Mouse (Mus musculus): ENCODE results near the gene 4933428M09Rik. TPM values are rescaled to one million over a fixed set of nuclear protein-coding genes. Genes with fewer than 3 reads are reported as not detected.
A peak's percentile ranks its signal among the peaks of the same experiment; 100 is the strongest.
"Not testable (repeated sequence)": the region's sequence is repeated elsewhere in the genome, so short reads cannot be mapped to it uniquely, and the experiment has no call there.

Gene 4933428M09Rik
- not detected in 2 replicates for polyA plus RNA-seq (2012; rRNA removed)

DNA sequence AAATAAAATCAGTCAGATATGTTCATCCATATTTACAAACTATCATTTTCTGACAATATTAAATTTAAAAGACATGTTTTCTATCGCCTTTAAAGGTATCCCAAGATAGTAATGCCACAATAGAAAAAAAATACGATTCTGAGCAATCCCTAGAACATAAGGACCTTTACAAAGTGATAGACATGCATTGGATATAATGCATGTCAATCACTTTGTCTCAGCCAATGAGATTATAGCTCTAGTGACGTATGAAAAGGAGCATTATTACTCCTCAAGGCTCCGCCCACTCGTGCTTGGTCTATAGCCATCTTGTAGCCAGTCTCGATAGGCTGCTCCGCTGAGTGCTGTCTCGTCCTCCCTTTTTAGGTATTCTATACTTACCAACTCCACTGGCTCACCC is at the start of gene 4933428M09Rik:
4933428M09Rik (plus strand) TSS at position 301 of the 400 bp plus-strand sequence.
- H3K36me3 ChIP-seq (ENCODE audit: control insufficient read depth, insufficient read depth, low read length) = no peaks in the 10 kb centered on the region
- 90% methylated on average over 8 of the region's 8 CpGs for WGBS
- H3K4me3 ChIP-seq (ENCODE audit: insufficient read depth, low read depth, low read length) = no peak within 1 kb of the TSS
- no peaks in the 10 kb centered on the region for H3K27me3 ChIP-seq (replicated peaks; ENCODE audit: control insufficient read depth, insufficient read depth, low read length)
- DNase-seq = no peak
- H3K4me1 ChIP-seq (ENCODE audit: control insufficient read depth, insufficient read depth, low read length) = no peaks in the 10 kb centered on the region
- TF ChIP-seq POLR2A (IDR thresholded peaks at IDR 0.05; ENCODE audit: low read depth, low read length) = no peak
- TF ChIP-seq CTCF (conservative IDR thresholded peaks at IDR 0.05; ENCODE audit: insufficient read depth, insufficient read length, low read depth, low read length) = no peak
- H3K27ac ChIP-seq (ENCODE audit: insufficient read depth, low read depth, low read length) = no peak within 1 kb of the TSS

GRCm38 (mm10) chrX:139134031-139134430 is 45.0 kb upstream of the 4933428M09Rik start:
- TF ChIP-seq CTCF (conservative IDR thresholded peaks at IDR 0.05; ENCODE audit: insufficient read depth, insufficient read length, low read depth, low read length) (no peak), POLR2A (IDR thresholded peaks at IDR 0.05; ENCODE audit: low read depth, low read length) (no peak)
- WGBS = 59% methylated on average over 4 of the region's 4 CpGs
- Histone ChIP-seq H3K36me3 (ENCODE audit: control insufficient read depth, insufficient read depth, low read length) (no peaks in the 10 kb centered on the region), H3K27ac (ENCODE audit: insufficient read depth, low read depth, low read length) (no peak overlapping the region), H3K4me3 (ENCODE audit: insufficient read depth, low read depth, low read length) (no peak overlapping the region), H3K27me3 (replicated peaks; ENCODE audit: control insufficient read depth, insufficient read depth, low read length) (no peaks in the 10 kb centered on the region), H3K4me1 (ENCODE audit: control insufficient read depth, insufficient read depth, low read length) (no peaks in the 10 kb centered on the region)
- DNase-seq = no peak

- H3K4me3 ChIP-seq (ENCODE audit: insufficient read depth, low read depth, low read length); H3K27me3 ChIP-seq (replicated peaks; ENCODE audit: control insufficient read depth, insufficient read depth, low read length); H3K36me3 ChIP-seq (ENCODE audit: control insufficient read depth, insufficient read depth, low read length); H3K27ac ChIP-seq (ENCODE audit: insufficient read depth, low read depth, low read length); H3K4me1 ChIP-seq (ENCODE audit: control insufficient read depth, insufficient read depth, low read length); DNase-seq: not testable (repeated sequence)
- 0 out of 2 replicates have a peak, but pooled peaks have one; percentile 24 for TF ChIP-seq CTCF (conservative IDR thresholded peaks at IDR 0.05; ENCODE audit: insufficient read depth, insufficient read length, low read depth, low read length)
- WGBS = 93% methylated on average over 3 of the region's 3 CpGs
Observed at GRCm38 (mm10) chrX:139191506-139191905, 12.5 kb downstream of the 4933428M09Rik start.

DNA sequence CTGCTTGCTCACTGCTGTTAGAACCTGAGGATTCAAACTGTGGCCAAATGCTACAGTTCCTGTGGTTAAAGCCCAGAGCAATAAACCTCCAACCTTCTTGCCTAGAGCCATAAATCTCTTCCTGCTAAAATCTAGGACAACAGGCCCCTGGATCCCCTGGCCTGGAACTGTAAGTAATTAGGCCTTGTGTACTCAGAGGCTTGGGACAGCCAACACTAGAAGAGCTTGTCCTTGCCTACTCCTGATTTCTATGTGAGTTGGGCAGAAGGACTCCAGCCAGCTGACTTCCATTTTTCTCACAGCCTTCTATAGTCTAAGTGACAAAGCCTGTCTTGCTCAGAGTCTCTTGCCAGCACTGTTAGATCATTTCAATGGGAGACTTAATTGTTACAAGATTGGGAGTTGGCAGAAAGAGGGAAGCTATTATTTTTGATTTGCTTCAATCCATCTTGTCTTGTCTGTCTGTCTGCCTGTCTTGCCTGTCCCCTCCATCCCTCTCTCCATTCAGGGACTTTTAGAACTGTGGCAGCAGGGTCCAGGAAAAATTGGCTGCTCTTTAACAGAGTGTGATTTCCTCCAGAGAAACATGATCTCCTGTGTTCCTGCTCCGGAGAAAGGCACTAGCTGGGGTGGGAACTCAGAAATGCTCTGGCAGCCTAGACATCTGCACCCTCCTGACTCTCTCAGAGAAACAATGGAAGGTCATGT is 15.7 kb downstream of the 4933428M09Rik start:
- no peaks in the 10 kb centered on the region for H3K36me3 ChIP-seq (ENCODE audit: control insufficient read depth, insufficient read depth, low read length)
- no peaks in the 10 kb centered on the region for H3K27me3 ChIP-seq (replicated peaks; ENCODE audit: control insufficient read depth, insufficient read depth, low read length)
- no peaks in the 10 kb centered on the region for H3K4me1 ChIP-seq (ENCODE audit: control insufficient read depth, insufficient read depth, low read length)
- 27% methylated on average over 1 of the region's 1 CpGs for WGBS
- TF ChIP-seq POLR2A (IDR thresholded peaks at IDR 0.05; ENCODE audit: low read depth, low read length) (no peak), CTCF (conservative IDR thresholded peaks at IDR 0.05; ENCODE audit: insufficient read depth, insufficient read length, low read depth, low read length) (no peak)
- no peak for DNase-seq
- H3K27ac ChIP-seq (ENCODE audit: insufficient read depth, low read depth, low read length) = no peak overlapping the region
- H3K4me3 ChIP-seq (ENCODE audit: insufficient read depth, low read depth, low read length) = no peak overlapping the region

DNA sequence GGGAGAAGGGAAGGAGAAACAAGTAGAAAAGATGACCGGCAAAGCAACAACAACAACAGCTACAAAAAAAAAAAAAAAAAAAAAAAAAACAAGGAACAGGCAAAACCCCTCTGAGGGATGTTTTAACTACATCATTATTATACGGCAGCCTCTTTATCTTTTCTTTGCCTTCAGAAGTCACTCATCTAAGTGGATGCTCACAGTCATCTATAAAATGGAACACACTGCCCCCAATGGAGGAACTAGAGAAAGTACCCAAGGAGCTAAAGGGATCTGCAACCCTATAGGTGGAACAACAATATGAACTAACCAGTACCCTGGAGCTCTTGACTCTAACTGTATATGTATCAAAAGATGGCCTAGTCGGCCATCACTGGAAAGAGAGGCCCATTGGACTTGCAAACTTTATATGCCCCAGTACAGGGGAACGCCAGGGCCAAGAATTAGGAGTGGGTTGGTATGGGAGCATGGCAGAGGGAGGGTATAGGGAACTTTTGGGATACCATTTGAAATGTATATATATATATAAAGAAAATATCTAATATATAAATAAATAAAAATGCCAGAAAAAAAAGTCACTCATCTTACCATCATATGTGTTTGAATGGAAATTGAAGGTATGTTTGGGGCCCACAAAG is 30.3 kb downstream of the 4933428M09Rik start:
- not testable (repeated sequence) for H3K27me3 ChIP-seq (replicated peaks; ENCODE audit: control insufficient read depth, insufficient read depth, low read length); DNase-seq; H3K27ac ChIP-seq (ENCODE audit: insufficient read depth, low read depth, low read length); H3K4me1 ChIP-seq (ENCODE audit: control insufficient read depth, insufficient read depth, low read length); H3K4me3 ChIP-seq (ENCODE audit: insufficient read depth, low read depth, low read length); H3K36me3 ChIP-seq (ENCODE audit: control insufficient read depth, insufficient read depth, low read length)
- 70% methylated on average over 4 of the region's 4 CpGs for WGBS

DNA sequence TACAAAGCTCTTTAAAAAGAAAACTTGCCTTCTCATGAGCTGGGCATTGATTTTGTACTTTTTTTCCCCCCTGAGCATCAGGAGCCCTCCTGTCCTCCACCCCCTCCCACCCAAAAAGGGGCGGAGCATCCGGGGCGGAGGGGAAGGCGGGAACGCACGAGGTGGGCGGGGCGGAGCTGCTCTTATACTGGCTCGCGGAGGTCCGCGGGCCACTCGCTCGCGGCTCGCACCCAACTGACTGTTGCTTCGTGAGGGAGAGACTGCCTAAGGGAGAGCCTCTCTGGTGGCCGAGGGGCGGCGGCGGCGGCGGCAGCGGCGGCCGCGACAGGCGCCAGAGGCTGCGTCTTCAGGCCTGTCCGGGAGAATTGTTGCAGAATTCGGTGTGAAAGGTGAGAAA is 30.8 kb downstream of the 4933428M09Rik start, which contains the start of gene Mum1l1:
Mum1l1 (plus strand) TSS at position 214 of the 397 bp plus-strand sequence.
- H3K36me3 ChIP-seq (ENCODE audit: control insufficient read depth, insufficient read depth, low read length) = no peaks in the 10 kb centered on the region
- no peaks in the 10 kb centered on the region for H3K4me1 ChIP-seq (ENCODE audit: control insufficient read depth, insufficient read depth, low read length)
- no peaks in the 10 kb centered on the region for H3K27me3 ChIP-seq (replicated peaks; ENCODE audit: control insufficient read depth, insufficient read depth, low read length)
- DNase-seq = peak; percentile 68
- H3K27ac ChIP-seq (ENCODE audit: insufficient read depth, low read depth, low read length) = no peak within 1 kb of the TSS
- TF ChIP-seq POLR2A (IDR thresholded peaks at IDR 0.05; ENCODE audit: low read depth, low read length) (peak; percentile 28), CTCF (conservative IDR thresholded peaks at IDR 0.05; ENCODE audit: insufficient read depth, insufficient read length, low read depth, low read length) (no peak)
- peak within 1 kb of the TSS; percentile 53 for H3K4me3 ChIP-seq (ENCODE audit: insufficient read depth, low read depth, low read length)
- WGBS = 0% methylated on average over 20 of the region's 31 CpGs

DNA sequence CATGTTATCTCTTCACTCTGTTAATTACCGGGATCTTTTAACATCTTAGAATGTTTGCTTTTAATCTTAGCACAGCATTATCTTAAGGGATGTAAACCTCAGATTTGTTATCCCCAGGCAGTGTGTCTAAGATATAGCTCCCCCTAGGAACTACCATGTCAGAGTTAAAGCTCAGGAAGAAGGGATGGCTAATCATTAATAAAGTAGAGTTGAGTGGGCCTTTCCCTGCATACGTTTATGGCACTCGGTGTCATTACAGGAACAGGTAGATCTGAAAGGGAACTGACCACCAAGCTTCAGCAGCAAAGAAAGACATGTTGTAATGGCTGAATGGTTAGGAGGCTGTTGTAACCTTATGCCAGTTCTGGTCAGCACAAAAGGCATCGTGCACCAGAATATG is 35.7 kb downstream of the 4933428M09Rik start:
- 46% methylated on average over 4 of the region's 4 CpGs for WGBS

More for the DNA sequence above, 35.7 kb downstream of the 4933428M09Rik start:
- Histone ChIP-seq H3K4me3 (ENCODE audit: insufficient read depth, low read depth, low read length) (no peak overlapping the region), H3K27ac (ENCODE audit: insufficient read depth, low read depth, low read length) (no peak overlapping the region), H3K27me3 (replicated peaks; ENCODE audit: control insufficient read depth, insufficient read depth, low read length) (no peaks in the 10 kb centered on the region), H3K4me1 (ENCODE audit: control insufficient read depth, insufficient read depth, low read length) (no peaks in the 10 kb centered on the region), H3K36me3 (ENCODE audit: control insufficient read depth, insufficient read depth, low read length) (no peaks in the 10 kb centered on the region)
- no peak for DNase-seq
- TF ChIP-seq CTCF (conservative IDR thresholded peaks at IDR 0.05; ENCODE audit: insufficient read depth, insufficient read length, low read depth, low read length) (no peak), POLR2A (IDR thresholded peaks at IDR 0.05; ENCODE audit: low read depth, low read length) (no peak)

Measured in kidney, adult 2 months (tissue).